Mouse (Mus musculus) stomach, embryonic 14.5 days (tissue): ENCODE data around the gene Arf6. TPM values are rescaled to one million over a fixed set of nuclear protein-coding genes. Genes with fewer than 3 reads are reported as not detected.

Experiments used
- ATAC-seq: fragments of 200-750 bp; cut with Nextera tagmentation; 2 replicates; pipeline ENCODE4 v1.8.0; 2017; ENCODE audit warnings: low read depth, moderate TSS enrichment; ENCODE audit not compliant: insufficient number of reproducible peaks, insufficient read depth, low FRiP score
- H3K27ac ChIP-seq: fragments of 300-500 bp; sonication (generic); 2 replicates; pipeline ENCODE4 v1.5.1; 2014; ENCODE audit warnings: mild to moderate bottlenecking, low read length, moderate library complexity, mixed read lengths
- H3K27me3 ChIP-seq: fragments of 300-500 bp; sonication (generic); 2 replicates; pipeline ENCODE4 v1.6.1; 2014; ENCODE audit warnings: low read length, control low read depth, mixed read lengths; ENCODE audit not compliant: control insufficient read depth, insufficient read depth
- H3K36me3 ChIP-seq: fragments of 300-500 bp; sonication (generic); 2 replicates; pipeline ENCODE4 v1.6.1; 2014; ENCODE audit warnings: mild to moderate bottlenecking, control low read depth, low read length, moderate library complexity, mixed read lengths; ENCODE audit not compliant: control insufficient read depth, insufficient read depth
- H3K4me1 ChIP-seq: fragments of 300-500 bp; sonication (generic); 2 replicates; pipeline ENCODE4 v1.6.1; 2014; ENCODE audit warnings: low read length, control low read depth, mixed read lengths; ENCODE audit not compliant: control insufficient read depth, insufficient read depth
- H3K4me2 ChIP-seq: fragments of 300-500 bp; sonication (generic); replicated peaks from 2 replicates; pipeline ENCODE4 v1.6.1; 2014; ENCODE audit warnings: low read depth, low read length, control low read depth
- H3K4me3 ChIP-seq: fragments of 300-500 bp; sonication (generic); 2 replicates; pipeline ENCODE4 v1.5.1; 2014; ENCODE audit warnings: low read depth, low read length, control low read depth
- H3K9ac ChIP-seq: fragments of 300-500 bp; sonication (generic); replicated peaks from 2 replicates; pipeline ENCODE4 v1.6.1; 2014; ENCODE audit warnings: low read depth, mild to moderate bottlenecking, control low read depth, low read length, moderate library complexity, mixed read lengths
- H3K9me3 ChIP-seq: fragments of 300-500 bp; sonication (generic); 2 replicates; pipeline ENCODE4 v1.6.1; 2016; ENCODE audit warnings: low read depth, low read length, control low read depth; ENCODE audit not compliant: control insufficient read depth
- WGBS: fragments of 180-500 bp; shearing (Covaris S2); extraction: QIAGEN DNeasy Blood & Tissue Kit; methylation state at CpG from one replicate; pipeline ENCODE4 v1.1.7; 2014; 5-methylcytosine and 5-hydroxymethylcytosine counted together
- polyA plus RNA-seq: library from polyadenylated mRNA; unstranded; fragments of >200 nt; fragmentation: Nextera tagmentation; extraction: Ambion mirVana; gene quantifications from 2 replicates; pipeline ENCODE4 v1.2.1, GENCODE M21; 2014

Arf6 gene
- polyA plus RNA-seq: 57.1 and 63.8 TPM in 2 replicates

- H3K4me3 ChIP-seq: peak within 1 kb of the TSS; percentile 99
- ATAC-seq: peak; percentile 93
- no peaks in the 10 kb centered on the region for H3K27me3 ChIP-seq
- H3K4me2 ChIP-seq: peak within 1 kb of the TSS; percentile 93
- WGBS: under 1% methylated on average over 99 of the region's 121 CpGs
- H3K36me3 ChIP-seq: peaks cover 6% of the 10 kb centered on the region; the same call in 1 of the 2 replicates
- peak within 1 kb of the TSS; percentile 99 for H3K9ac ChIP-seq
- no peaks in the 10 kb centered on the region for H3K9me3 ChIP-seq
- peak within 1 kb of the TSS; percentile 99 for H3K27ac ChIP-seq
- peaks cover 12% of the 10 kb centered on the region; the same call in 1 of the 2 replicates for H3K4me1 ChIP-seq
Observed at GRCm38 (mm10) chr12:69371854-69372671, at the start of gene Arf6, which contains the start of gene Gm9887. Gene Arf6, plus strand, starts transcription at chr12:69372150. Gene Gm9887, minus strand, starts transcription at chr12:69372458.

- Histone ChIP-seq H3K4me3 (no peak overlapping the region), H3K4me2 (no peak overlapping the region), H3K4me1 (no peaks in the 10 kb centered on the region), H3K9ac (no peak overlapping the region), H3K9me3 (no peaks in the 10 kb centered on the region), H3K27ac (no peak overlapping the region), H3K27me3 (no peaks in the 10 kb centered on the region), H3K36me3 (peaks cover 40% of the 10 kb centered on the region)
- no peak for ATAC-seq
- WGBS: 88% methylated on average over 3 of the region's 3 CpGs
Observed at GRCm38 (mm10) chr12:69331187-69331586, 40.8 kb upstream of the Arf6 start.

GRCm38 (mm10) chr12:69332147-69332546, 39.8 kb upstream of the Arf6 start:
- no peak overlapping the region for H3K4me3 ChIP-seq
- no peaks in the 10 kb centered on the region for H3K9me3 ChIP-seq
- H3K27me3 ChIP-seq: no peaks in the 10 kb centered on the region
- H3K36me3 ChIP-seq: peaks cover 45% of the 10 kb centered on the region
- no peak overlapping the region for H3K27ac ChIP-seq
- H3K9ac ChIP-seq: no peak overlapping the region
- no peaks in the 10 kb centered on the region for H3K4me1 ChIP-seq
- WGBS: 96% methylated on average over 1 of the region's 1 CpGs
- no peak overlapping the region for H3K4me2 ChIP-seq
- ATAC-seq: no peak

GRCm38 (mm10) chr12:69333547-69333946, 38.4 kb upstream of the Arf6 start:
- H3K4me1 ChIP-seq: no peaks in the 10 kb centered on the region
- no peaks in the 10 kb centered on the region for H3K27me3 ChIP-seq
- H3K9me3 ChIP-seq: no peaks in the 10 kb centered on the region
- no peak overlapping the region for H3K4me2 ChIP-seq
- no peak for ATAC-seq
- H3K36me3 ChIP-seq: peaks cover 43% of the 10 kb centered on the region
- H3K27ac ChIP-seq: no peak overlapping the region
- no peak overlapping the region for H3K9ac ChIP-seq
- H3K4me3 ChIP-seq: no peak overlapping the region
- WGBS: 85% methylated on average over 2 of the region's 2 CpGs

GRCm38 (mm10) chr12:69349928-69350327, 22.0 kb upstream of the Arf6 start:
- Histone ChIP-seq H3K4me3 (no peak overlapping the region), H3K27ac (no peak overlapping the region), H3K27me3 (no peaks in the 10 kb centered on the region), H3K36me3 (peaks cover 59% of the 10 kb centered on the region), H3K9me3 (no peaks in the 10 kb centered on the region), H3K4me2 (no peak overlapping the region), H3K4me1 (no peaks in the 10 kb centered on the region), H3K9ac (no peak overlapping the region)
- no peak for ATAC-seq
- WGBS: 83% methylated on average over 2 of the region's 2 CpGs

GRCm38 (mm10) chr12:69351685-69352084, 20.3 kb upstream of the Arf6 start:
- WGBS: 78% methylated on average over 1 of the region's 1 CpGs
- H3K9ac ChIP-seq: no peak overlapping the region
- no peaks in the 10 kb centered on the region for H3K9me3 ChIP-seq
- ATAC-seq: no peak
- no peak overlapping the region for H3K27ac ChIP-seq
- 0 out of 2 replicates have a peak, but pooled peaks cover 2% of the 10 kb centered on the region for H3K4me1 ChIP-seq
- H3K4me2 ChIP-seq: no peak overlapping the region
- H3K4me3 ChIP-seq: no peak overlapping the region
- peaks cover 47% of the 10 kb centered on the region for H3K36me3 ChIP-seq
- H3K27me3 ChIP-seq: no peaks in the 10 kb centered on the region

- H3K4me1 ChIP-seq: 0 out of 2 replicates have a peak, but pooled peaks cover 2% of the 10 kb centered on the region
- 2% methylated on average over 45 of the region's 50 CpGs for WGBS
- peak within 1 kb of the TSS; percentile 89 for H3K9ac ChIP-seq
- peak; percentile 70 for ATAC-seq
- H3K4me2 ChIP-seq: peak within 1 kb of the TSS; percentile 73
- peak within 1 kb of the TSS; percentile 63; the same call in 1 of the 2 replicates for H3K27ac ChIP-seq
- no peaks in the 10 kb centered on the region for H3K9me3 ChIP-seq
- peaks cover 18% of the 10 kb centered on the region; the same call in 1 of the 2 replicates for H3K36me3 ChIP-seq
- H3K27me3 ChIP-seq: no peaks in the 10 kb centered on the region
- peak within 1 kb of the TSS; percentile 90 for H3K4me3 ChIP-seq
Observed at GRCm38 (mm10) chr12:69356546-69357299, 15.2 kb upstream of the Arf6 start, which contains the start of gene Nemf. Gene Nemf, minus strand, starts transcription at chr12:69357165.

- H3K4me1 ChIP-seq: peaks cover 4% of the 10 kb centered on the region; the same call in 1 of the 2 replicates
- WGBS: 7% methylated on average over 13 of the region's 13 CpGs
- no peak for ATAC-seq
- H3K27me3 ChIP-seq: no peaks in the 10 kb centered on the region
- no peaks in the 10 kb centered on the region for H3K9me3 ChIP-seq
- peak overlapping the region; percentile 90 for H3K4me3 ChIP-seq
- H3K4me2 ChIP-seq: peak overlapping the region; percentile 73
- peaks cover 13% of the 10 kb centered on the region; the same call in 1 of the 2 replicates for H3K36me3 ChIP-seq
- H3K27ac ChIP-seq: 0 out of 2 replicates have a peak overlapping the region, but pooled peaks have one; percentile 10
- peak overlapping the region; percentile 46 for H3K9ac ChIP-seq
Observed at GRCm38 (mm10) chr12:69357300-69357646, 14.7 kb upstream of the Arf6 start.
